Mouse (Mus musculus) spleen, adult 2 months (tissue): Measurements from ENCODE around the gene Rpe. TPM values are rescaled to one million over a fixed set of nuclear protein-coding genes. Genes with fewer than 3 reads are reported as not detected.

Experiments
- DNase-seq, 2 experiments: peaks; one replicate each; pipeline versions ENCODE4 v3.0.0 to v3.0.0-alpha.2; 2012 to 2021; ENCODE audit warnings: low spot score in 2 of 2, low read depth in 1 of 2
- H3K27ac ChIP-seq: fragments of 200-500 bp; 2 replicates; pipeline ENCODE4 v1.5.1; 2012; ENCODE audit warnings: low read length, inconsistent platforms; ENCODE audit not compliant: insufficient read depth
- H3K27me3 ChIP-seq: fragments of 200-500 bp; 2 replicates; pipeline ENCODE4 v1.6.1; 2012; ENCODE audit warnings: mild to moderate bottlenecking, moderate library complexity, low read length, inconsistent platforms; ENCODE audit not compliant: control insufficient read depth, insufficient read depth
- H3K36me3 ChIP-seq: fragments of 200-500 bp; 2 replicates; pipeline ENCODE4 v1.6.1; 2012; ENCODE audit warnings: mild to moderate bottlenecking, low read length, inconsistent platforms; ENCODE audit not compliant: control insufficient read depth, insufficient read depth
- H3K4me1 ChIP-seq: fragments of 200-500 bp; 2 replicates; pipeline ENCODE4 v1.6.1; 2011; ENCODE audit warnings: inconsistent platforms; ENCODE audit not compliant: control insufficient read depth, insufficient read depth, insufficient read length
- H3K4me3 ChIP-seq: fragments of 200-500 bp; 2 replicates; pipeline ENCODE4 v1.5.1; 2011; ENCODE audit warnings: mild to moderate bottlenecking, inconsistent platforms; ENCODE audit not compliant: insufficient read depth, insufficient read length; ENCODE audit errors: extremely low read depth
- CTCF ChIP-seq: fragments of 200-500 bp; IDR thresholded peaks from 2 replicates; pipeline ENCODE4 v1.5.1; 2011; ENCODE audit warnings: mild to moderate bottlenecking, inconsistent platforms; ENCODE audit not compliant: insufficient read depth, insufficient read length, insufficient replicate concordance; ENCODE audit errors: extremely low read depth
- POLR2A ChIP-seq: fragments of 200-500 bp; IDR thresholded peaks from 2 replicates; pipeline ENCODE4 v1.6.1; 2011; ENCODE audit warnings: low read depth, low read length, inconsistent platforms
- WGBS: fragments of 180-500 bp; shearing (Covaris S2); methylation state at CpG from one replicate; pipeline ENCODE4 v1.1.7; 2018; 5-methylcytosine and 5-hydroxymethylcytosine counted together
- polyA plus RNA-seq: library from polyadenylated mRNA; depleted of rRNA; stranded (reverse); fragments of >200 nt; gene quantifications from 2 replicates; pipeline ENCODE4 v1.2.3, GENCODE M21; 2012; rRNA removed

Gene Rpe
- polyA plus RNA-seq, 1 experiment: 7.0 TPM

DNA sequence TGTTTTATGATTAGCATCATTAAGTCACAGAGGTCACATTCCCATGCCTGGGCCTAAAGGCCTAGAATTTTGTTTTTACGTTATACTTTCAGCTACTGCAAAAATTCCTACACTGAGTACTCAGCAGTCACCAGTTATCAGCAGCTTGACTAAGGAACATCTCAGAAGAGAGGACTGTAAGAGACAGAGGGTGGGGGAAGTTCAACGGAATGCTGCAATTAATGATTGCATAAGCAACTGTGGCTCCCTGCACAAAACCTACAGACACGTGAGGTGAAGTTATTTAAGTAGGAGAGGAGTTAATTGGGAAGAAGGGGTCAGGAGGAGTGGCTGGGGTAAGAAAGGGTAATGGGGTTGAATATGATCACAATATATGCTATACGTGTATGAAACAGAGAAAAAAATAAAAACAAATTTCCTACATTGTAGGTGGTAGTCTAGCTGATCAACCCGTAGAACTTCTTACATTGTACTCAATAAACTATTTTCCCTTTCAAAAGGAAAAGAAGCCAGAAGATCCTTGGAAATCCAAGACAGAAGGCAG is 410 bp upstream of the Rpe start:
- Histone ChIP-seq H3K27ac (no peak overlapping the region), H3K36me3 (no peaks in the 10 kb centered on the region; the same call in 1 of the 2 replicates), H3K4me1 (no peaks in the 10 kb centered on the region; the same call in 1 of the 2 replicates), H3K27me3 (no peaks in the 10 kb centered on the region), H3K4me3 (no peak overlapping the region)
- WGBS: 62% methylated on average over 5 of the region's 5 CpGs
- no peak for DNase-seq
- TF ChIP-seq CTCF (no peak), POLR2A (no peak)

DNA sequence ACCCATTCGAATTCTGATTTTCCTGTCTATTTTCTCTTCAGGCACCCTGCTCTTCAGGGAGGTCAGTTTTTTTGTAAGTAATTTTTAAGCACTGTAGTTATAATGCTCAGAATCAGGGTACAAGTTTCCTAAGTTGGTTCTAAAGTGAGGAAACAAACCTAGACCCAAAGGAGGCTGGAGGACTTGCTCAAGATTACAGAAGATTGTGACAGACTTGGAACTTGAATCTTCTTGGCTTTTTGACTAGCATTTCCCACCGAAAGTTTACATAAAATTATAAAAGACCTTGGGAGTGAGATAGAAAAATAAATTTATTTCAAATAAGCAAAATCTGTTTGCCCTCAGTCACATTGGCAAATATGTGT is 927 bp downstream of the Rpe start:
- no peak for DNase-seq
- no peaks in the 10 kb centered on the region for H3K27me3 ChIP-seq
- H3K4me3 ChIP-seq: peak overlapping the region; percentile 90
- 25% methylated on average over 2 of the region's 2 CpGs for WGBS
- H3K4me1 ChIP-seq: no peaks in the 10 kb centered on the region; the same call in 1 of the 2 replicates
- H3K27ac ChIP-seq: 0 out of 2 replicates have a peak overlapping the region, but pooled peaks have one; percentile 86
- TF ChIP-seq CTCF: no peak
- TF ChIP-seq POLR2A: no peak
- peaks cover 1% of the 10 kb centered on the region for H3K36me3 ChIP-seq

DNA sequence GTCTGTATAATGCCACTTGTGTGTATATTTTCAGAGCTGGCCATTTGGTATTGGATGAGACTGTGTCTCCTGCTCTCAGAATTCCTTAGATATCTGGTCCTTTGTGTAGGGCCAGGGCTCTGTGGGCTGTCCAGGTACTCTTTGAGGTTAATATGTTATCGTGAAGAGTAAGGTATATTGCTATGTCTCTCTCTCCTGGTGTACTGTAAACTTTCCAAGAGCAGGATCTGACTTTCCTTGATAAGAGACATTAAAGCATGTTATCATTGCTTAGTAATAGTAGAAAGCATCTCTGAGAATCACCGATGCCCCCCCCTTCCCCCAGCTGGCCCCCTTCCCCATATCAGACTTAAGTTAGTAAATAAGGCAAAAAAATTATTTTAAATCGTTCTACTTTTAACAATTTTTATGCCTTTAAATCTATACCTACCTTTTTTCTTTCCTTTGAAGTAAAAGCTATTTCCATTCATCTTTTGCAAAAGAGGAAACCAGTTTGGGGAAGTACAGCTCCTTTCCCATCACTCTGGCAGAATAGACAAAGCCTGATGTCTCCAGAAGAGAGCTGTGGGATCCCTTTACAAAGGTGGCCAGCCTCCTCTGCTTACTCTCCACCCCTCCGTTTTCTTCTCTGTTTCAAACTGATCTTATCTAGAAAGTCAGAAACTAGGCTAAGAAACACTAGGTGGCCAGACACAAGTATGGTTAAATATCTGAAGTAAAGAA is 2.2 kb downstream of the Rpe start:
- no peak overlapping the region; the same call in 1 of the 2 replicates for H3K4me3 ChIP-seq
- H3K27ac ChIP-seq: no peak overlapping the region
- no peaks in the 10 kb centered on the region for H3K27me3 ChIP-seq
- TF ChIP-seq CTCF (no peak), POLR2A (no peak)
- H3K4me1 ChIP-seq: no peaks in the 10 kb centered on the region; the same call in 1 of the 2 replicates
- peaks cover 8% of the 10 kb centered on the region for H3K36me3 ChIP-seq
- DNase-seq: no peak
- 67% methylated on average over 4 of the region's 4 CpGs for WGBS

DNA sequence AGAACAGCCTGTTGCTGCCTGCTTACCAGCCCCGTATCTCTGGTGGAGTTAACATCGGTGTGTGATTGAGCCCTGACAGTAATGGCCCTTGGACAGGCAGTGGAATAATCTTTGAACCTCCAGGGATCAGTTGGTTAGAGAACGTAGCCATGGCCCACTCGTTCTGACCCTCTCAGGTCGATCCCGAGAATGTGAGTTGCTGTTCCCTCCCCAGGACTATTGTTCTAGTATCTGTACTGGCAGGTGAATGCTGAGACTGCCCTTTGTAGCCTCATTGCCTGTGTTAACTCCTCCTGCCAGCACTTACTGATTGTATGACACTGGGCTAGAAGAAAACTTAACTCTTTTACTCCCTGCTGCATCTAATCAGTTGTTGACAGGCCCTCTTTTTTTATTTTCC is 3.9 kb downstream of the Rpe start:
- Histone ChIP-seq H3K4me3 (no peak overlapping the region), H3K4me1 (no peaks in the 10 kb centered on the region; the same call in 1 of the 2 replicates), H3K36me3 (peaks cover 13% of the 10 kb centered on the region), H3K27me3 (no peaks in the 10 kb centered on the region), H3K27ac (no peak overlapping the region)
- TF ChIP-seq POLR2A: no peak
- TF ChIP-seq CTCF: no peak
- no peak for DNase-seq
- WGBS: 88% methylated on average over 6 of the region's 6 CpGs

DNA sequence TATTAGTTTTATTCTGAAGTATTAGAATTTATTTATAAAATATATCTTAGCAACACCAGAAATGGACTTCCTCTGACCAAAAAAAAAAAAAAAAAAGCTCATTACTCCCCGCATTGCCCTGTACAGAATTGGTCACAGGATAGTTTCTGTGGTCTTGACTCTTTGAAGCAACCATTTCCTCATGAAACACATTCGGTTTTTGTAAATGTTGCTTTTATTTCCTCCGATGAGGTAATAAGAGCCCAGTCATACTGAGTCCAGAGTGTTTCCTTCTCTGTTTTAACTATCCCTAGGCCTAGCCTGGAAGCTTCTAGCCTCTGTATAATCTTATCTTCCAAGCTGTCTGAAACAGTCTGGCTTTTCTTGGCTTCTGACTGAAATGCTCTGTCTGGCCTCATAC is 12.2 kb downstream of the Rpe start:
- DNase-seq: no peak
- Histone ChIP-seq H3K4me1 (no peaks in the 10 kb centered on the region), H3K4me3 (no peak overlapping the region), H3K27me3 (no peaks in the 10 kb centered on the region), H3K36me3 (peaks cover 29% of the 10 kb centered on the region), H3K27ac (no peak overlapping the region)
- TF ChIP-seq CTCF (no peak), POLR2A (no peak)
- WGBS: 72% methylated on average over 3 of the region's 3 CpGs

DNA sequence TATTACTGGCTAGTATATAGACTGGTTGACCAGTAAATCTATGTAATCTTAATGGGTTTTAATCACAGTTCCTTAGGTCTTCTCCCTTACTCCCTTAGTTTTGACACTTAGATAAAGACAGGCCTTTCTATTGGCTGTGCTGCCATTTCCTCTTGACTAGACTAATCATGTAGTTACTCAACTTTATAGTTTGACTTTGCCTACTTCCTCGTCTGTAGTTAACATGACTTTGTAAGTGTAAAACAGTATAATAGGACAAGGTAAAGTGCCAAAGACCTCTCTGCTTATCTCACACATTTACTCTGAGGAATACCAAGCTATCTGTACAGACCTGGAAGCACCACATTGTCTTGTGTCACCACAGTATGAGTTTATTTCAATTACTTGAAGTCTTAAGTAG is 29.9 kb downstream of the Rpe start:
- no peak for TF ChIP-seq POLR2A
- TF ChIP-seq CTCF: no peak
- H3K36me3 ChIP-seq: peaks cover 6% of the 10 kb centered on the region
- WGBS: 63% methylated on average over 1 of the region's 1 CpGs

DNA sequence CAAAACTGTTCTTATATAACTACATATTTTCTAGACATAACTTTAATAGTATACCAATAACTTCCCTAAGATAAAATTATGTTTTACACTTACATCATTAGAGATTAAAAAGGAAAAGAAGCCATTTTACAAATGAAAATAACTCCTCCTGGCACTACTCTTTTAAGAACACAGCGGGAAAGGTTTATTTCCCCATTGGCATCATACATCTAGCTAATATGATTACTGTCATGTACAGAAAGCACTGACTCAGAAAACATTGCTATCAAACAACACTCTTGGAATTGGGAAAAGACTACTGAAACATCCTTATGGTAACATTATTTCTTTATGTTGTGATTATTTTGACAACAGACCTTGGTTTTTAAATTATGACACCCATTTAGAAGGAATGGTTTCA is 68.1 kb downstream of the Rpe start:
- no peak for TF ChIP-seq CTCF
- TF ChIP-seq POLR2A: no peak
- no peak for DNase-seq
- Histone ChIP-seq H3K36me3 (peaks cover 7% of the 10 kb centered on the region), H3K27ac (no peak overlapping the region), H3K4me3 (no peak overlapping the region), H3K27me3 (no peaks in the 10 kb centered on the region), H3K4me1 (no peaks in the 10 kb centered on the region)
- WGBS: 92% methylated on average over 1 of the region's 1 CpGs

More for the DNA sequence above, 29.9 kb downstream of the Rpe start:
- Histone ChIP-seq H3K4me1 (no peaks in the 10 kb centered on the region), H3K27me3 (no peaks in the 10 kb centered on the region), H3K4me3 (no peak overlapping the region; the same call in 1 of the 2 replicates), H3K27ac (no peak overlapping the region)
- DNase-seq: no peak

Other genes with a start within 250 kb of the Rpe start
- not detected in 2 replicates for gene Unc80, start 232.5 kb upstream of the Rpe start, polyA plus RNA-seq
- gene Kansl1l, start 116.7 kb downstream of the Rpe start, polyA plus RNA-seq: 1.5 and 1.7 TPM in 2 replicates
- 11.4 and 13.6 TPM in 2 replicates for gene Acadl, start 162.4 kb downstream of the Rpe start, polyA plus RNA-seq
- not detected in 2 replicates for gene Myl1, start 244.6 kb downstream of the Rpe start, polyA plus RNA-seq